Comparison of ENCODE assay signal across 8 mouse cellular contexts in the genomic region with DNA sequence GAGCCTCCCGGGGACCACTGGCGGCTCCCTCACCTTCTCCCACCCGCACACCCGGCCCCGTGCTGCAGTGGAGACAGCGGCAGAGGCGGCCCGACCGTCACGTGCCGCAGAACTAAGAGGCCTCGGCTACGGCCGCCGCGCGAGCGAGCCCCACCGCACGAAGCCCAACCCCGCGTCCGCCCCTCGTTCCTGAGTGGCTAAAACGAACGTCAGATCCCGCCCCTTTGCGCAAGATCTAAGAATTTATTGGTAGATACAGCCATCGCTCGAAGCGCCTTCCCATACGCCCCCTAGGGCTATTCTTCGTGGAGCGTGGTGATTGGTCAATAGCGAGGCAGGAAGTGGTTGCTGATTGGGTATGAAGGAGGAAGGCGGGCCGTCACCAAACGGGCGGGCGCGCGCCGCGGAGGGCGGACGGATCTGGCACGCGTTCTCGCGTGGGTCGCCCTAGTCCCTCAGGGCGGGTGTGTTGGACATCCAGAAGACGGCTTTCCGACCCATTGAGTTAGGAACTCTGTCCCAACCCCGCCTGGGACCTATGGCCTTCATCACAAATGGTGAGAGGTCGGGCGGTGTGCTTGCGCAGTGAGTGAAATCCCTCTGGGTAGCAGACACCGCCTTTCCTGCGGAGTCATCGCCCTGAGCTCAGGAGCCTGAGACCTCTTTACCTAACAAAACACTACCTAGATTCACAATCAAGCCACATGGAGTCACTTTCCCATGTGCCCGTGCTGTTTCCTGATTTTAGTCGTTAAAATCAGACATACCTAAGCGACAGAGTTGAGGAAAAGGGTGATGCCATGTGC. TPM values are rescaled to one million over a fixed set of nuclear protein-coding genes. Genes with fewer than 3 reads are reported as not detected.
A peak's percentile ranks its signal among the peaks of the same experiment; 100 is the strongest.
DNase-seq lines count a peak whose midpoint lies in the region; ATAC-seq and TF ChIP-seq lines count a peak whose summit lies in the region.

A gene (minus strand): TSS at position 178 of the 806 bp plus-strand sequence.

- 0 out of 2 replicates have a peak, but pooled peaks have one; percentile 20 for TF ChIP-seq CTCF in kidney, postnatal 0 days (IDR thresholded peaks at IDR 0.05; ENCODE audit: low read depth)

- peak within 1 kb of the TSS; percentile 92 for H3K27ac ChIP-seq in heart, embryonic 12.5 days (ENCODE audit: poor library complexity, severe bottlenecking)
- H3K27ac ChIP-seq in kidney, postnatal 0 days = peak within 1 kb of the TSS; percentile 94
- H3K27ac ChIP-seq in liver, embryonic 11.5 days (ENCODE audit: low read depth, low read length) = peak within 1 kb of the TSS; percentile 88
- peak within 1 kb of the TSS; percentile 90 for H3K27ac ChIP-seq in stomach, embryonic 14.5 days (ENCODE audit: low read length)

- no peaks in the 10 kb centered on the region for H3K27me3 ChIP-seq in heart, embryonic 12.5 days (replicated peaks)
- no peaks in the 10 kb centered on the region for H3K27me3 ChIP-seq in kidney, postnatal 0 days (ENCODE audit: insufficient read depth, low read length)
- H3K27me3 ChIP-seq in liver, embryonic 11.5 days (replicated peaks; ENCODE audit: control insufficient read depth, insufficient read depth, low read length) = no peaks in the 10 kb centered on the region
- no peaks in the 10 kb centered on the region for H3K27me3 ChIP-seq in stomach, embryonic 14.5 days (ENCODE audit: control insufficient read depth, insufficient read depth, low read length)

- no peaks in the 10 kb centered on the region for H3K9me3 ChIP-seq in heart, embryonic 12.5 days (replicated peaks)
- H3K9me3 ChIP-seq in kidney, postnatal 0 days (replicated peaks; ENCODE audit: low read length) = no peaks in the 10 kb centered on the region
- no peaks in the 10 kb centered on the region for H3K9me3 ChIP-seq in liver, embryonic 11.5 days (ENCODE audit: control insufficient read depth, low read length)
- H3K9me3 ChIP-seq in stomach, embryonic 14.5 days (ENCODE audit: control insufficient read depth, low read depth, low read length) = no peaks in the 10 kb centered on the region

- peak within 1 kb of the TSS; percentile 95 for H3K4me3 ChIP-seq in heart, embryonic 12.5 days
- H3K4me3 ChIP-seq in kidney, postnatal 0 days (replicated peaks; ENCODE audit: low read depth, low read length) = peak within 1 kb of the TSS; percentile 81
- H3K4me3 ChIP-seq in liver, embryonic 11.5 days (ENCODE audit: low read depth, low read length) = peak within 1 kb of the TSS; percentile 81
- peak within 1 kb of the TSS; percentile 87 for H3K4me3 ChIP-seq in stomach, embryonic 14.5 days (ENCODE audit: low read depth, low read length)

- peaks cover 21% of the 10 kb centered on the region for H3K4me1 ChIP-seq in heart, embryonic 12.5 days (replicated peaks)
- H3K4me1 ChIP-seq in kidney, postnatal 0 days (replicated peaks; ENCODE audit: insufficient read depth, low read length) = 0 out of 2 replicates have a peak, but pooled peaks cover 4% of the 10 kb centered on the region
- H3K4me1 ChIP-seq in liver, embryonic 11.5 days (replicated peaks; ENCODE audit: control insufficient read depth, insufficient read depth, low read length) = peaks cover 28% of the 10 kb centered on the region
- peaks cover 18% of the 10 kb centered on the region for H3K4me1 ChIP-seq in stomach, embryonic 14.5 days (ENCODE audit: control insufficient read depth, insufficient read depth, low read length)

- H3K9ac ChIP-seq in heart, embryonic 12.5 days = peak within 1 kb of the TSS; percentile 98
- H3K9ac ChIP-seq in kidney, postnatal 0 days (ENCODE audit: low read depth, low read length) = peak within 1 kb of the TSS; percentile 98
- peak within 1 kb of the TSS; percentile 94 for H3K9ac ChIP-seq in liver, embryonic 11.5 days (ENCODE audit: low read depth, low read length)
- H3K9ac ChIP-seq in stomach, embryonic 14.5 days (replicated peaks; ENCODE audit: low read depth, low read length) = peak within 1 kb of the TSS; percentile 96

- 0 out of 2 replicates have a peak, but pooled peaks cover 9% of the 10 kb centered on the region for H3K36me3 ChIP-seq in heart, embryonic 12.5 days
- no peaks in the 10 kb centered on the region for H3K36me3 ChIP-seq in kidney, postnatal 0 days (ENCODE audit: insufficient read depth, low read length)
- H3K36me3 ChIP-seq in liver, embryonic 11.5 days (ENCODE audit: control insufficient read depth, insufficient read depth, low read length) = no peaks in the 10 kb centered on the region; the same call in 1 of the 2 replicates
- H3K36me3 ChIP-seq in stomach, embryonic 14.5 days (ENCODE audit: control insufficient read depth, insufficient read depth, low read length) = no peaks in the 10 kb centered on the region

- peak; percentile 99 for DNase-seq in CD4-positive helper T cell, adult 2 months (ENCODE audit: low read depth, low spot score)
- DNase-seq in brain, embryonic 18.5 days (ENCODE audit: low read depth, low spot score) = peak; percentile 99
- peak; percentile 100 for DNase-seq in kidney, postnatal 0 days (ENCODE audit: low spot score)
- peak; percentile 99 for DNase-seq in liver, embryonic 11.5 days (ENCODE audit: low spot score)
- DNase-seq in naive thymus-derived CD4-positive, alpha-beta T cell, adult 2 months (ENCODE audit: low read depth) = peak; percentile 99

- peak within 1 kb of the TSS; percentile 92 for H3K4me2 ChIP-seq in heart, embryonic 12.5 days
- H3K4me2 ChIP-seq in kidney, postnatal 0 days (ENCODE audit: low read length) = peak within 1 kb of the TSS; percentile 77
- peak within 1 kb of the TSS; percentile 95 for H3K4me2 ChIP-seq in liver, embryonic 11.5 days
- peak within 1 kb of the TSS; percentile 85 for H3K4me2 ChIP-seq in stomach, embryonic 14.5 days (replicated peaks; ENCODE audit: low read depth, low read length)

- ATAC-seq in erythroid progenitor cell, adult 5-6 weeks (replicated peaks; ENCODE audit: low FRiP score, poor library complexity, severe bottlenecking) = peak; percentile 92
- peak; percentile 98 for ATAC-seq in heart, embryonic 12.5 days (ENCODE audit: insufficient number of reproducible peaks, low FRiP score)
- ATAC-seq in kidney, postnatal 0 days (replicated peaks; ENCODE audit: low FRiP score, low read depth) = peak; percentile 99
- ATAC-seq in liver, embryonic 11.5 days (replicated peaks; ENCODE audit: low FRiP score) = peak; percentile 93
- peak; percentile 98 for ATAC-seq in stomach, embryonic 14.5 days (ENCODE audit: insufficient number of reproducible peaks, insufficient read depth, low FRiP score, low read depth)

- WGBS in heart, embryonic 12.5 days = under 1% methylated on average over 64 of the region's 64 CpGs
- under 1% methylated on average over 64 of the region's 64 CpGs for WGBS in kidney, postnatal 0 days
- under 1% methylated on average over 64 of the region's 64 CpGs for WGBS in liver, embryonic 11.5 days
- WGBS in stomach, embryonic 14.5 days = under 1% methylated on average over 62 of the region's 64 CpGs

RNA-seq across cellular contexts. Expression of the gene that starts here (rescaled TPM):
- total RNA-seq in erythroid progenitor cell, adult 5-6 weeks (2015; ENCODE audit: low replicate concordance) = 160 and 173 TPM in 2 replicates
- total RNA-seq in erythroid progenitor cell, adult 5-6 weeks (2017; ENCODE audit: low replicate concordance) = 455 and 477 TPM in 2 replicates
- polyA plus RNA-seq in heart, embryonic 12.5 days (2016; fragmentation: Nextera tagmentation; extraction: Ambion mirVana) = 331 and 334 TPM in 2 replicates
- polyA plus RNA-seq in kidney, postnatal 0 days (2015; fragmentation: Nextera tagmentation; extraction: Ambion mirVana) = 302 and 330 TPM in 2 replicates
- 267 and 285 TPM in 2 replicates for polyA plus RNA-seq in liver, embryonic 11.5 days (2014; fragmentation: Nextera tagmentation; extraction: Ambion mirVana)
- polyA plus RNA-seq in stomach, embryonic 14.5 days (2014; fragmentation: Nextera tagmentation; extraction: Ambion mirVana) = 221 and 248 TPM in 2 replicates

Comparison
In these comparisons a context has a peak if more than half of its experiments do, and no peak if none do; other contexts are left out.
1. Peak in every context shown above with its lines: DNase-seq, ATAC-seq, H3K4me3 ChIP-seq and H3K27ac ChIP-seq.